Mouse (Mus musculus) liver, adult 2 months (tissue): Measurements from ENCODE around the gene Bpifc.

ENCODE experiments used
- CTCF ChIP-seq: fragments of 200-500 bp; IDR thresholded peaks from 2 replicates; pipeline ENCODE4 v1.5.1; 2011; ENCODE audit warnings: low read depth, low read length, control low read depth
- POLR2A ChIP-seq: fragments of 200-500 bp; IDR thresholded peaks from 2 replicates; pipeline ENCODE4 v1.6.1; 2011; ENCODE audit warnings: low read length, control low read depth; ENCODE audit not compliant: insufficient read depth; ENCODE audit errors: extremely low read depth

DNA sequence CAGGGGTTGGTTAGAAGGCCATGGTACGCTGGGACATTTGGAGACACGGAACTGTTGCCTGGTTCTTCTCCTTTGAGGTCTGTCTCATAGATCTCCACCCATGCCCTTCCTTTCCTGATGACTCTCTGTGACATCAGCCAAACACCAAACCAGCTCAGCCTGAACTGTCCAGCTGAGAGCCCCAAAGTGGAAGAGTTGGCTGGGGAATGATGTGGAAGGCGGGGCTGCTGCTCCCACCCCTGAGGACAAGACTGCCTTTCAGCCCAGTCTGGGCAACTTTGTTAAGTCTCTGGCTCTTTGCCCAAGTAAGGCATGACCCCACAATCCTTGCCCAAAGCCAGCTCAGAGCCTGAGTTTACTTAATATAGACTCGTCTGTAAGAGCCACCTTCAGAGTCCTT, 38.8 kb downstream of the Bpifc start:
- TF ChIP-seq POLR2A (no peak), CTCF (no peak)
